Mouse (Mus musculus) kidney, postnatal 0 days (tissue): ENCODE measurements around the gene Agbl4. TPM values are rescaled to one million over a fixed set of nuclear protein-coding genes. Genes with fewer than 3 reads are reported as not detected.

Source experiments
- ATAC-seq: fragments of 200-750 bp; cut with Nextera tagmentation; replicated peaks from 2 replicates; pipeline ENCODE4 v1.8.0; 2017; ENCODE audit warnings: low read depth, moderate number of reproducible peaks, moderate TSS enrichment, moderate library complexity; ENCODE audit not compliant: low FRiP score
- DNase-seq: peaks from one replicate; pipeline ENCODE4 v3.0.0-alpha.2; 2016; ENCODE audit warnings: low spot score
- H3K27ac ChIP-seq: fragments of 300-500 bp; sonication (generic); 2 replicates; pipeline ENCODE4 v1.5.1; 2014; ENCODE audit warnings: mild to moderate bottlenecking
- H3K27me3 ChIP-seq: fragments of 300-500 bp; sonication (generic); 2 replicates; pipeline ENCODE4 v1.6.1; 2014; ENCODE audit warnings: low read length, mixed read lengths; ENCODE audit not compliant: insufficient read depth
- H3K36me3 ChIP-seq: fragments of 300-500 bp; sonication (generic); 2 replicates; pipeline ENCODE4 v1.6.1; 2014; ENCODE audit warnings: low read length, mixed read lengths; ENCODE audit not compliant: insufficient read depth
- H3K4me1 ChIP-seq: fragments of 300-500 bp; sonication (generic); replicated peaks from 2 replicates; pipeline ENCODE4 v1.6.1; 2014; ENCODE audit warnings: antibody characterized with exemption, low read length, mixed read lengths; ENCODE audit not compliant: insufficient read depth
- H3K4me2 ChIP-seq: fragments of 300-500 bp; sonication (generic); 2 replicates; pipeline ENCODE4 v1.6.1; 2014; ENCODE audit warnings: mild to moderate bottlenecking, low read length, moderate library complexity, mixed read lengths
- H3K4me3 ChIP-seq: fragments of 300-500 bp; sonication (generic); replicated peaks from 2 replicates; pipeline ENCODE4 v1.5.1; 2014; ENCODE audit warnings: low read depth, low read length
- H3K9ac ChIP-seq: fragments of 300-500 bp; sonication (generic); 2 replicates; pipeline ENCODE4 v1.6.1; 2014; ENCODE audit warnings: low read depth, low read length
- H3K9me3 ChIP-seq: fragments of 300-500 bp; sonication (generic); replicated peaks from 2 replicates; pipeline ENCODE4 v1.6.1; 2016; ENCODE audit warnings: low read length, inconsistent platforms, mixed read lengths
- CTCF ChIP-seq: IDR thresholded peaks from 2 replicates; pipeline ENCODE4 v1.5.1; 2016; ENCODE audit warnings: antibody characterized with exemption, low read depth, mild to moderate bottlenecking, moderate library complexity
- WGBS: fragments of 180-500 bp; shearing (Covaris S2); extraction: QIAGEN DNeasy Blood & Tissue Kit; methylation state at CpG from one replicate; pipeline ENCODE4 v1.1.7; 2014; 5-methylcytosine and 5-hydroxymethylcytosine counted together
- polyA plus RNA-seq: library from polyadenylated mRNA; unstranded; fragments of >200 nt; fragmentation: Nextera tagmentation; extraction: Ambion mirVana; gene quantifications from 2 replicates; pipeline ENCODE4 v1.2.1, GENCODE M21; 2015

Agbl4 gene
- polyA plus RNA-seq, 1 experiment from 2014 or later = 0.28 TPM

DNA sequence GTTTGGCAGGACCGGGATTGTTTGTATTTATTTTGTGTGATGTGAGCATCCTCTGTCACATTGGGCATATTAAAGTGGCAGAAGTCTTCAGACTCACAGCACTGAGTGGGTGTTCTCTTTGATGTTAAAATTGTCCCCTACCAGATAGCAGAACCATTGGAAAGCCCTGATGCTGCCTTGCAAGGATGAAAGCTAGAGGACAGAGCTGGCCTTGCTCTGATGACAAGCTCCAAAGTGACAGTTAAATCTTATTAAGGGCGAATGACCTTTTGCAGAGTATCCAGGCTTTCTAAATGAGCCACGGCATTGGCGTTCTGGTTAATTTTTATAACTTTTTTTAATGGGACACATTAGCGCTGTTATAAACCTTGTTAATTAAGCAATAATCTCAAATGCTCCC, 1060.1 kb downstream of the Agbl4 start:
- Histone ChIP-seq H3K9ac (no peak overlapping the region), H3K27ac (no peak overlapping the region), H3K27me3 (no peaks in the 10 kb centered on the region), H3K4me2 (no peak overlapping the region), H3K4me1 (no peaks in the 10 kb centered on the region), H3K36me3 (0 out of 2 replicates have a peak, but pooled peaks cover 5% of the 10 kb centered on the region), H3K9me3 (no peaks in the 10 kb centered on the region), H3K4me3 (no peak overlapping the region)
- no peak for ATAC-seq
- 70% methylated on average over 5 of the region's 5 CpGs for WGBS
- no peak for TF ChIP-seq CTCF
- DNase-seq = no peak

DNA sequence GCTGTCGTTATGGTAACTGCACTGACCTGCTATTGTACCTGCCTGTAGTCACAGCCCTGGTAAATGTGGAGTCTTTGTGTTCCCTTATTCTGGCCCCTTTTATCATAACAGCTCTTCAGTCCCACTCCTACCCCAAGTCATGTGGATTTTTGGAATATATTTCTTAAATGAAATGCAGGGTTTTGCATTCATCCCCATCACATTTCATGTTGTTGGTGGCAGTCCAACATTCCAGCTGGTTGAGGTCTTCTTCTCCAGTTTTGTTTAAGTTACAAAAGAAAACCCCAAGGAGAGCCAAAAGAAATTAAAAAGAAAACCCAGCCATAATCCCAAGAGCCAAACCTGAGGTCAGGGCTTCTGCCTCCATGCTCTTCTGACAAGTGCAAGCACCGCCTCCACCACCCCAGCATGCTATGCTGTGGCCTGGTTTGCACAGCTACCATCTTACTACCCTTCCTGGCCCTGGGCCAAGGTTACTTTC, 1069.9 kb downstream of the Agbl4 start:
- WGBS = 75% methylated on average over 2 of the region's 2 CpGs
- Histone ChIP-seq H3K27me3 (no peaks in the 10 kb centered on the region), H3K4me2 (no peak overlapping the region), H3K4me3 (no peak overlapping the region), H3K9me3 (no peaks in the 10 kb centered on the region), H3K4me1 (no peaks in the 10 kb centered on the region), H3K36me3 (no peaks in the 10 kb centered on the region), H3K27ac (no peak overlapping the region), H3K9ac (no peak overlapping the region)
- ATAC-seq (no peak), DNase-seq (peak; percentile 34)
- TF ChIP-seq CTCF = no peak

DNA sequence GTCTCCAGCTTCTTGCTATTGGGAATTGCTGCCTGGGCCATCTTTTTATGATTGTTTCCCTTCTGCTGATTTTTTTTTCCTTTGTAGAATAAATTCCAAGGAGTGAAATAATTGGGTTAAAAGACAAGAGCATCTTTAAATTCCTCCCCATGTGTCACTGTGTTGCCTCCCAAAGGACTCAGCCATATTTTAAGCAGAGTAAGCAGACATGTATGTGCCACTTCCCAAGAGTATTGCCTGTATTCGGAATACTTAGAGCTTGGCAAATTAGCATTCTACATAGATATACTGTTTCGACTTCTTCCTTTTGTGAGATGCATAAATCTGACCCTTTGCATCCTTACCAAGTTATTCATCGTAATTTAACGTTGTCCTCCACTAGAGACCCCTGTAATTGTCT, 1070.3 kb downstream of the Agbl4 start:
- WGBS = 70% methylated on average over 4 of the region's 4 CpGs
- Histone ChIP-seq H3K4me1 (no peaks in the 10 kb centered on the region), H3K4me2 (no peak overlapping the region), H3K27me3 (no peaks in the 10 kb centered on the region), H3K9me3 (no peaks in the 10 kb centered on the region), H3K27ac (no peak overlapping the region), H3K9ac (no peak overlapping the region), H3K36me3 (no peaks in the 10 kb centered on the region), H3K4me3 (no peak overlapping the region)
- no peak for DNase-seq
- no peak for ATAC-seq
- TF ChIP-seq CTCF = no peak

DNA sequence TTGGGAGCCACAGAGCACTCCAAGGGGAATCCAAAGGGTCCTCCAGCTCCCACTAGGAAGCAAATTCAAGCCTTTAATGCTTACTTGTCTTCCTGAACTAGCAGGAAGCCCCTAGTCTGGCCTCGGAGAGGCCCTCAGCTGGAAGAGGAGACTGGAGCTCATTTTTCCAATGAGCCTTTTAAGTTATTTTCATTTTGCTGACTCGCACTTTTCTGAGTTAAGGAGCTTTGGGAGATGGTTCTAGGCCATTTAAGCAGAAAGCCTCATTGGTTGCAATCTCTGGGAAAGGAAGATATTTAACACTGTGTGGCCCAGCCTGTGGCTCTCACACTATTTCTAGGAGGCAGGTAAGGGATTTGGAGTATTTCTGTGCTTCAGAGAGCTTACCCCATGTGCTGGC, 1072.4 kb downstream of the Agbl4 start:
- DNase-seq (no peak), ATAC-seq (no peak)

DNA sequence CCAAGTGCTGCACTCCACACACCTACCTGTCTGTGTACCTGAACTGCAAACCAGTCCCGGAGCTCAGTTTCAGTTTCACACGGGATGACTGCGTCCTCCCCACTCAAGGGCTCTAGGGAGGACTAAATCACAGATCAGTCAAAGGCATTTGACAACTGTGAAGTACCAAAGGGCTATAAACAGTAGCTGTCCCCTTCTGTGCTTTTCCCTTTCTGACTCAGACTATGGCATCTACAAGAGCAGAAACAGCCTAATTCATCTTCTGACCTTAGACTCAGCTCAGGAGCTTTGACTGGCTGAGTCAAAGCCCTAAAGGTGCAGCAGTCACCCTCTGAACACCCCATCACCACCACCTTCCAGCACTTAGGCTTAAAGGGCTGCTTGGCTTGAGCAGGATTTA, 1074.3 kb downstream of the Agbl4 start:
- DNase-seq = no peak
- H3K27ac ChIP-seq = no peak overlapping the region
- no peak overlapping the region for H3K4me3 ChIP-seq
- H3K4me2 ChIP-seq = no peak overlapping the region
- 61% methylated on average over 3 of the region's 3 CpGs for WGBS
- H3K36me3 ChIP-seq = no peaks in the 10 kb centered on the region
- H3K9me3 ChIP-seq = no peaks in the 10 kb centered on the region
- TF ChIP-seq CTCF = no peak
- no peaks in the 10 kb centered on the region for H3K4me1 ChIP-seq
- H3K9ac ChIP-seq = no peak overlapping the region
- no peak for ATAC-seq
- H3K27me3 ChIP-seq = no peaks in the 10 kb centered on the region

More for the DNA sequence above, 1072.4 kb downstream of the Agbl4 start:
- no peak overlapping the region for H3K4me2 ChIP-seq
- H3K4me1 ChIP-seq = no peaks in the 10 kb centered on the region
- no peak for TF ChIP-seq CTCF
- H3K9me3 ChIP-seq = no peaks in the 10 kb centered on the region
- no peak overlapping the region for H3K4me3 ChIP-seq
- no peak overlapping the region for H3K27ac ChIP-seq
- no peak overlapping the region for H3K9ac ChIP-seq
- no peaks in the 10 kb centered on the region for H3K27me3 ChIP-seq
- 67% methylated on average over 2 of the region's 2 CpGs for WGBS
- H3K36me3 ChIP-seq = no peaks in the 10 kb centered on the region

DNA sequence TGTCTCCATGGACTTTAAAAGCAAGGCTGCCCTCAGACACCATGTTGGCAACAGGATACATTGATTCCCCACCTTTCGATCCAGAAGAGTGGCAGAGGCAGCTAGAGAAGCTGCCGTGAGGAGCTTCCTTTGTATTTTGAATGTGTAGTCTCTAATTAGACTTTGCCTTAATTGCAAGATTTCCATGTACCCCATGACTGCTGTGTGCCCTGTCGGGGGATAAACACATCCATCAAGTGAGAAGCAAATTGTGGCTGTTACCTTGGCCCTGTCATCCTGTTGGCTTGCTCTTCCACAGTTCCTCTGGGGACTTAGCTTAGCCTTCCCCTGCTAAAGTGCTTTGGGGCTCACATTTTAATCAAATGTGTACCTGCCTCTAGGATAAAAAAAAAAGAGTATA, 1075.0 kb downstream of the Agbl4 start:
- Histone ChIP-seq H3K4me2 (no peak overlapping the region), H3K4me1 (no peaks in the 10 kb centered on the region), H3K9ac (no peak overlapping the region), H3K27me3 (no peaks in the 10 kb centered on the region), H3K4me3 (no peak overlapping the region), H3K27ac (no peak overlapping the region), H3K9me3 (no peaks in the 10 kb centered on the region), H3K36me3 (no peaks in the 10 kb centered on the region)
- DNase-seq (no peak), ATAC-seq (no peak)
- no peak for TF ChIP-seq CTCF
- WGBS = 63% methylated on average over 3 of the region's 3 CpGs

DNA sequence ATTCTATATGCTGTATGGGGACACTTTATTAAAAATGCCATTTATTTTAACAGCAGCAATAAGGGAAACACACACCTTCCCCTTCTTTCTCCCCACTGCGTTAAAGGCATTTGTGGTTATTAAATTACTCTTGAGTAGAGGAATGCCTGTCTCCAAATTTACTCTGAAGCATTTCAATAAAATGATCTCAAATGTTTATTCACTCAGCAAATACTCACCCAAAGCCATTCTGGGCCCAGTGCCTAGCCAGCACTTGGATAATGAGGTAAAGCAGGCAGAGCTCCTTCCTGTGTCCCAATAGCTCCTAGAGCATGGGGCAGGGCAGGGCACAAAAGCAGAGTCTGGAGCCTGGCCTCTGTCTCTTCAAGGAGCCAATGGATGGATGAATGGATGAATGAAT, 1075.6 kb downstream of the Agbl4 start:
- Histone ChIP-seq H3K9ac (no peak overlapping the region), H3K4me1 (no peaks in the 10 kb centered on the region), H3K9me3 (no peaks in the 10 kb centered on the region), H3K4me3 (no peak overlapping the region), H3K27me3 (no peaks in the 10 kb centered on the region), H3K27ac (no peak overlapping the region), H3K36me3 (no peaks in the 10 kb centered on the region), H3K4me2 (no peak overlapping the region)
- ATAC-seq = no peak
- 73% methylated on average over 1 of the region's 1 CpGs for WGBS
- no peak for TF ChIP-seq CTCF
- no peak for DNase-seq
